Mouse (Mus musculus) retina, embryonic 14.5 days (tissue): ENCODE results near the gene Pdp2.
"Not testable (repeated sequence)": the region's sequence is repeated elsewhere in the genome, so short reads cannot be mapped to it uniquely, and the experiment has no call there.

Experiments used
- DNase-seq: peaks from one replicate; pipeline ENCODE4 v3.0.0-alpha.2; 2015; ENCODE audit warnings: low spot score

Gene Pdp2

DNA sequence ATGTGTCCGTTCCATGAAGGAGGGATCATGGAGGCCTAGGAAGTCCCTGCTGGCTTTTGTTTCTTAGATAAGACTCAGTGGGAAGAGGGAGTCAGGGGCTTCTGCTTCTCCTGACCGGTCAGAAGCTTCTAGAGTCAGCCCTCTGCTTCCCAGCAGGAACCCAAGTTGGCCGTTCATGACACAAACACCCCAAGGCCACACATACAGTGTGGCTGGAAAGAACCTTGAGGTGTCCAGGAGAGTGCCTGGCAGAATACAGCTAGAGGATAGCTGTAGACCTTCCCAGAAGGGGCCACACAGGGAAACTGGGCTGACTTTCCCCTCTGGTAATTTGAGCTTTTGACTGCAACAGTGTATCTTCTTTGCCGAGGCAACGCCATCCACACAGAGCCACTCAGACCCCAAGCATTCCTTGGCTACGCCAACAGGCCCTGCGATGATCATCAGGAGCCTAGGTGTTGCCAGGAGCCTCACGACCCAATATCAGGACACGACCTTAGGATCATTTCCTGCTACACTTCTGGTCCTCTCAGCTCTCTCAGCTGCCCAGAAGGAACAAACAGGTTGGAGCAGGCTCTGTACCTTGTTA, 42.0 kb downstream of the Pdp2 start:
- DNase-seq = no peak

DNA sequence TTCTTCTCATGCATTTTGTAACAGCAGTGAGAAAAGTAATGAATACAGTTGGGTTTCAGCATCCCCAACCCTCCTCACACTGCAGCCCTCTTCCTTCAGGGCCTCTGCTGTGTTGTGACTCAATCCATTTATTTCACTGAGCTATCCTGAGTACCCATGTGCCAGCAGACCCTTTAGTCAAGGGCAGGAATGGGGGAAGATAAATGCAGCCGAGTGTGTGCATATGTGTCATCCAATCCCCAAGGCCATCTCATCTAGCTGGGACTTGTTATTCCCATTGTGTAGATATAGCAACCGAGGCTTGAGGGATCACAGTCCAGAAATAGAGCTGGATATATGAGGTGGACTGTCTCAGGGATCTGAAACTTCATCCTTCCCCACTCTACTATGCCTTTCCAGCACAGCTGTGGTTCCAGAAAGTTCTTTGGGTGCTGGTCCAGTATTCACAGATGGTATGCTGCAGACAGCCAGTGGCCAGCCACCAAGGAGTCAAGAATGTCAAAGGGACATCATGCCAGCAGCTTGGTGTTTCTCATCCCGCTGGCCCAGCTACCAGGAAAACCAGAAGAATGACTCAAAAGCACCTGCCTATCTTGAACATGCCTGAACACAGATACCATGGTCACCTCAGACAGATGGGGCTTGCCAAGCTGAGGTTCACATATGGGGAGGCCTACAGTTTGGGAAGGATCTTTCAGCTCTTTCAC, 43.9 kb downstream of the Pdp2 start:
- no peak for DNase-seq

DNA sequence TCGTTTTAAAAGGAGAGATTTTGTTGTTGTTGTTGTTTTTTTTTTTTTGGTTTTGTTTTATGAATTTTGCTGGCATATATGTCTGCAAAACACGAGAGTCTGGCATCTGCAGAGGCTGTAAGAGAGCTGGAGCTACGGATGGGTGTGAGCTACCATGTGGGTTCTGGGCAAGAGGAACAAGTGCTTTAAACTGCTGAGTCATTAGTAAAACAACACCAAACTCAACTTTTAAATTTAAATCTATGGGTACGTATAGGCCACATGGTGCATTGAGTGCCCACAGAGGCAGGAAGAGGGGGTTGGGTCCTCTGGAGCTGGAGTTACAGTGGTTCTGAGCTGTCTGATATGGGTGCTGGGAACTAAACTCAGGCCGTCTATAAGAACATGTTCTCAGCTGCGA, 46.8 kb downstream of the Pdp2 start:
- no peak for DNase-seq

DNA sequence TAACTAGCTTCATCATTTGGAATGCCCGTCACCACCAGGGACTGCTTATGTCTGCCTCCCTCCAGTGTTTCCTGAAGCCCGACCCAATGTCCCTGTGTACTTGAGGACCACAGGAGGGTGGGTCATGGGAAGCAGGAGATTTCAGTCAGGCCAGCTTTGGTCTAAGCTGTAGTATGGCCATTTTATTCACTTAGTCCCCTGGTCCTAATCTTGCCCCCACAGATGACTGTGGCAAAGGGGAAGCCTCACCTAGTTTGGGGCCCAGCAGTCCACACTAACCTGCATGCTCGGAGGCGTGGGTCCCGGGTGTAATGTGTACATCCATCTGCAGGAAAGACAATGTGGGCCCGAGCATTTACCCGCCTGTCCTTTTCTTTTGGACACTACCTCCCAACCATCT, 49.0 kb downstream of the Pdp2 start:
- DNase-seq = no peak

DNA sequence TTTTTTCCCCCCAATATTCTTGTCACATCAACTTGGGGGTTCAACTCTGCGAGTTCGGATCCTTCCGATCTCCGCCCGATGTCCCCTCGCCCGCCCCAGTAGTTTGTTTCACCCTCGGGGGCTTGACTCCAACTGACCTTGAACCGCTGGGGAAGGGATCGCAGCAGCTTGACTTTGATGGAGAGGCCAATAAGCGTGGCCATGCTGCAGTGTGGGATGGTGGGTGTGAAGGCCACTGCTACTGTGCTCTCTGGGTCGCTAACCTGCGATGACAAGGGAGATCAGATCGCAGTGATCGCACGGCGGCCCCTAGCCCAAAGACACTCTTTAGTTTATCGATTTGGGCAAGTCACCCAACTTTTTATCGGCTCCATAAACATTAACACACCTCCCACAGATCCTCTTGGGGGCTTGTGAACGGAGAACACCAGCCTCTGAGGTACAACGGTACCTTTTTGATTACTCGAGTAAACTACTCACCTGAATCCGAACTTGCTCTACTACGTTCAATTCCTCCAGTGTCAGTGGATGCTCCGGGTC, 49.6 kb downstream of the Pdp2 start:
- DNase-seq = no peak

DNA sequence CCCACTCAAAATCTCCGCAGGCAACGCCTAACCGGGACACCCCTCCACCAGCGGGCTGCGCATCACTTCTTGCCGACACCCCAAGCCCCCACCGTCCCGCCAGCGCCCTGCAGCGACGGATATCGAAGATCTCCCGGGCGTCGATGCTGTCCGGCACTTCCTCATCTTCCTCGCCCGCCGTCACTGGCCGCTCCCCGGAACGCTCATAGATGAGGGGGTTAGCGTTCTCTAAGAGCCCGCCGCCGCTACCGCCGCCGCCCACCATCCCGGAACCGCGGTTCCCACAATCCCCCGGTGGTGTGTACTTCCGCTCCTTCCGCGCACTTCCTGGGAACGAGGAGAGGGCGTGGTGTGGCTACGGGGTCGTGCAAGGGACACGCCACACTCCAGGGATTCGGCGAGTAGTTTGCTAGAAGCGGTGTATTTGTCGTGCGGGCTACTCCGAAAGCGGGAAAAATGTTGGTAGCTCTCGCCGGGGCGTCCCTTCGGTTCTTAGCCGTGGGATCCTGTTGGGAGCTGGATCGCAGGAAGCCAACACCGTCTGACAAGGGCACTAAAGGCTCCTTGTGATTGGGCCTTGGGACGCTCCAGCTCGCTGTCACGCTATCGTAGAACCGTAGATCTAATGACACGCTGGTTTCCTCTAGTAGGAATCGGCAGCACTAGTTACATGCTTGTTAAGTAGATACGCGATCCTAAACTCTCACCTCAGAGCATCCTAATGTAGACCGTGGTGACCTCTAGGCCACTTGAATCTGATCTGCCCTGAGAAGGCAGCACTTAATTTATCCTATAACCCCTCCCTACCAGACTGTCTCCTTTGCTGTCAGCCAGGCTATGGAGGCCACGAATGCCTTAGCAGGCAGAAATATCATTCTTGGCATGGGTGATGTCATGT, 50.4 kb downstream of the Pdp2 start, which contains the start of gene Ciao2b:
Gene Ciao2b (minus strand): TSS at position 540 of the 898 bp plus-strand sequence.
- DNase-seq = peak; percentile 88

DNA sequence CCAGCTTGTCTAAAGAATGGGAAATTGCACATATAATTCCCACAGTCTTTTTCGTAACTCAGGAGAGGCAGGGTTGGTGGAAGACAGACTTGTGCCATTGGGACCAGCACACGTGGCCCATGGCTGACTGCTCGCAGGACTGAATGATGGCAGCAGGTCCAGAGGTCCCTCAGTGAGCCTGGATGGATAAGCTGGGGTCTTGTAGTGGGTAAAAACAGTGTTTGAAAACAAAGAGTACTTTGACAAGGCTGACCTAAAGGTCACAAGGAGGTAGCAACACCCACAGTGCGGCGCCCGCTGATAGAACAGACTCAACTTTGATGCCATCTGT, 51.0 kb downstream of the Pdp2 start:
- no peak for DNase-seq

DNA sequence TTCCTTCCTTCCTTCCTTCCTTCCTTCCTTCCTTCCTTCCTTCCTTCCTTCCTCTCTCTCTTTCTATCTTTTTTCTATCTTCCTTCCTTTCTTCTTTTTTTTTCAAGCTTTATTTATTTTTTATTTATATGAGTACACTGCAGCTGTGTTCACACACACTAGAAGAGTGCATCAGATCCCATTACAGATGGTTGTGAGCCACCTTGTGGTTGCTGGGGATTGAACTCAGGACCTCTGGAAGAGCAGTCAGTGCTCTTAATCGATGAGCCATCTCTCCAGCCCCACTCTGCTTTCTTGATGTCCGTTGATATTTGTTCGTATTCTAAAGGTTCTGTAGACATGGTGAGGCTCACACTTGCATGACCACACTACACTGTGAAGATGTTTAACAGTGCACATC, 52.9 kb downstream of the Pdp2 start:
- not testable (repeated sequence) for DNase-seq
